Mouse (Mus musculus) neural tube, embryonic 14.5 days (tissue): ENCODE results near the gene Ccdc138. TPM values are rescaled to one million over a fixed set of nuclear protein-coding genes. Genes with fewer than 3 reads are reported as not detected.

Source experiments
- ATAC-seq: fragments of 200-750 bp; cut with Nextera tagmentation; 2 replicates; pipeline ENCODE4 v1.8.0; 2017; ENCODE audit warnings: low read depth, mild to moderate bottlenecking, moderate TSS enrichment, moderate library complexity
- H3K27ac ChIP-seq: fragments of 300-500 bp; sonication (generic); 2 replicates; pipeline ENCODE4 v1.5.1; 2014; ENCODE audit warnings: low read depth, mild to moderate bottlenecking, control low read depth, low read length, moderate library complexity, mixed read lengths
- H3K27me3 ChIP-seq: fragments of 300-500 bp; sonication (generic); 2 replicates; pipeline ENCODE4 v1.6.1; 2014; ENCODE audit warnings: low read length; ENCODE audit not compliant: control insufficient read depth, insufficient read depth
- H3K36me3 ChIP-seq: fragments of 300-500 bp; sonication (generic); 2 replicates; pipeline ENCODE4 v1.6.1; 2014; ENCODE audit warnings: low read length, mixed read lengths; ENCODE audit not compliant: control insufficient read depth, insufficient read depth
- H3K4me1 ChIP-seq: fragments of 300-500 bp; sonication (generic); 2 replicates; pipeline ENCODE4 v1.6.1; 2014; ENCODE audit warnings: low read length; ENCODE audit not compliant: control insufficient read depth, insufficient read depth
- H3K4me2 ChIP-seq: fragments of 300-500 bp; sonication (generic); 2 replicates; pipeline ENCODE4 v1.6.1; 2014; ENCODE audit warnings: mild to moderate bottlenecking, low read depth, low read length, control low read depth
- H3K4me3 ChIP-seq: fragments of 300-500 bp; sonication (generic); 2 replicates; pipeline ENCODE4 v1.5.1; 2014; ENCODE audit warnings: low read depth, low read length, control low read depth, mixed read lengths
- H3K9ac ChIP-seq: fragments of 300-500 bp; sonication (generic); replicated peaks from 2 replicates; pipeline ENCODE4 v1.6.1; 2014; ENCODE audit warnings: low read depth, mild to moderate bottlenecking, control low read depth, low read length, mixed read lengths
- H3K9me3 ChIP-seq: fragments of 300-500 bp; sonication (generic); 2 replicates; pipeline ENCODE4 v1.6.1; 2016; ENCODE audit warnings: low read length; ENCODE audit not compliant: control insufficient read depth
- WGBS: fragments of 180-500 bp; shearing (Covaris S2); extraction: QIAGEN DNeasy Blood & Tissue Kit; methylation state at CpG from one replicate; pipeline ENCODE4 v1.1.7; 2014; 5-methylcytosine and 5-hydroxymethylcytosine counted together
- polyA plus RNA-seq: library from polyadenylated mRNA; unstranded; fragments of >200 nt; fragmentation: Nextera tagmentation; extraction: Ambion mirVana; gene quantifications from 2 replicates; pipeline ENCODE4 v1.2.1, GENCODE M21; 2014

Gene Ccdc138
- polyA plus RNA-seq = 8.5 and 9.2 TPM in 2 replicates

GRCm38 (mm10) chr10:58497320-58498284 lies at the start of gene Ccdc138:
Gene Ccdc138, plus strand, starts transcription at chr10:58497948.
- peak; percentile 99 for ATAC-seq
- no peaks in the 10 kb centered on the region for H3K27me3 ChIP-seq
- peak within 1 kb of the TSS; percentile 49 for H3K4me2 ChIP-seq
- H3K36me3 ChIP-seq = peaks cover 13% of the 10 kb centered on the region; the same call in 1 of the 2 replicates
- peak within 1 kb of the TSS; percentile 63; the same call in 1 of the 2 replicates for H3K9ac ChIP-seq
- peaks cover 4% of the 10 kb centered on the region; the same call in 1 of the 2 replicates for H3K4me1 ChIP-seq
- H3K4me3 ChIP-seq = peak within 1 kb of the TSS; percentile 71
- WGBS = 1% methylated on average over 50 of the region's 50 CpGs
- H3K9me3 ChIP-seq = no peaks in the 10 kb centered on the region
- peak within 1 kb of the TSS; percentile 76; the same call in 1 of the 2 replicates for H3K27ac ChIP-seq

- Histone ChIP-seq H3K27me3 (no peaks in the 10 kb centered on the region), H3K4me3 (no peak overlapping the region), H3K27ac (no peak overlapping the region), H3K9me3 (no peaks in the 10 kb centered on the region), H3K4me1 (peaks cover 3% of the 10 kb centered on the region; the same call in 1 of the 2 replicates), H3K36me3 (peaks cover 23% of the 10 kb centered on the region), H3K4me2 (no peak overlapping the region), H3K9ac (no peak overlapping the region)
- no peak for ATAC-seq
These were observed 46.2 kb upstream of the Ccdc138 start for GRCm38 (mm10) chr10:58451575-58451974.

- Histone ChIP-seq H3K27ac (no peak overlapping the region), H3K9me3 (no peaks in the 10 kb centered on the region), H3K9ac (no peak overlapping the region), H3K4me1 (peaks cover 3% of the 10 kb centered on the region; the same call in 1 of the 2 replicates), H3K4me3 (no peak overlapping the region), H3K36me3 (peaks cover 24% of the 10 kb centered on the region), H3K27me3 (no peaks in the 10 kb centered on the region), H3K4me2 (no peak overlapping the region)
- ATAC-seq = no peak
- 100% methylated on average over 1 of the region's 1 CpGs for WGBS
These were observed 45.6 kb upstream of the Ccdc138 start for GRCm38 (mm10) chr10:58452185-58452584.

GRCm38 (mm10) chr10:58459896-58460295 lies 37.9 kb upstream of the Ccdc138 start:
- Histone ChIP-seq H3K9me3 (no peaks in the 10 kb centered on the region), H3K36me3 (peaks cover 47% of the 10 kb centered on the region), H3K27me3 (no peaks in the 10 kb centered on the region), H3K9ac (no peak overlapping the region), H3K4me2 (no peak overlapping the region), H3K4me3 (no peak overlapping the region), H3K4me1 (no peaks in the 10 kb centered on the region), H3K27ac (no peak overlapping the region)
- no peak for ATAC-seq
- WGBS = 84% methylated on average over 1 of the region's 1 CpGs

GRCm38 (mm10) chr10:58477086-58477755 lies 20.5 kb upstream of the Ccdc138 start:
- WGBS = 94% methylated on average over 5 of the region's 5 CpGs
- Histone ChIP-seq H3K9me3 (no peaks in the 10 kb centered on the region), H3K27me3 (no peaks in the 10 kb centered on the region), H3K27ac (no peak overlapping the region), H3K36me3 (peaks cover 39% of the 10 kb centered on the region), H3K9ac (no peak overlapping the region), H3K4me2 (no peak overlapping the region), H3K4me3 (no peak overlapping the region), H3K4me1 (no peaks in the 10 kb centered on the region)
- ATAC-seq = no peak

- H3K9ac ChIP-seq = no peak overlapping the region
- WGBS = 98% methylated on average over 2 of the region's 2 CpGs
- no peak overlapping the region for H3K4me3 ChIP-seq
- no peak for ATAC-seq
- H3K27ac ChIP-seq = no peak overlapping the region
- H3K4me2 ChIP-seq = no peak overlapping the region
- H3K4me1 ChIP-seq = no peaks in the 10 kb centered on the region
- no peaks in the 10 kb centered on the region for H3K27me3 ChIP-seq
- H3K36me3 ChIP-seq = peaks cover 37% of the 10 kb centered on the region
- H3K9me3 ChIP-seq = no peaks in the 10 kb centered on the region
These were observed 19.6 kb upstream of the Ccdc138 start for GRCm38 (mm10) chr10:58478071-58478578.

GRCm38 (mm10) chr10:58479954-58480490 lies 17.7 kb upstream of the Ccdc138 start:
- Histone ChIP-seq H3K9me3 (no peaks in the 10 kb centered on the region), H3K9ac (no peak overlapping the region), H3K4me1 (no peaks in the 10 kb centered on the region), H3K36me3 (peaks cover 50% of the 10 kb centered on the region), H3K4me2 (no peak overlapping the region), H3K4me3 (no peak overlapping the region), H3K27me3 (no peaks in the 10 kb centered on the region), H3K27ac (no peak overlapping the region)
- no peak for ATAC-seq
- 96% methylated on average over 4 of the region's 4 CpGs for WGBS

GRCm38 (mm10) chr10:58491031-58491430 lies 6.7 kb upstream of the Ccdc138 start:
- Histone ChIP-seq H3K4me1 (no peaks in the 10 kb centered on the region), H3K27me3 (no peaks in the 10 kb centered on the region), H3K36me3 (peaks cover 35% of the 10 kb centered on the region), H3K9ac (no peak overlapping the region), H3K4me2 (no peak overlapping the region), H3K27ac (no peak overlapping the region), H3K9me3 (no peaks in the 10 kb centered on the region), H3K4me3 (no peak overlapping the region)
- ATAC-seq = no peak
- WGBS = 93% methylated on average over 5 of the region's 5 CpGs
